Mouse (Mus musculus) spleen, adult 12 weeks (tissue): ENCODE measurements at regions not wholly inside any gene's neighbourhood (a gene's known extent, or its start where the extent isn't known, plus 50 kb on each side); places are given as distances from the start of the nearest gene placed in this dataset.

Source experiments
- DNase-seq: peaks from one replicate; pipeline ENCODE4 v3.0.0; 2022; ENCODE audit warnings: low spot score

- no peak for DNase-seq
Measured at GRCm38 (mm10) chr13:107389535-107390150, 367.7 kb upstream of the Kif2a start.

GRCm38 (mm10) chr13:107389074-107389473, 367.1 kb upstream of the Kif2a start:
- DNase-seq, result no peak

DNA sequence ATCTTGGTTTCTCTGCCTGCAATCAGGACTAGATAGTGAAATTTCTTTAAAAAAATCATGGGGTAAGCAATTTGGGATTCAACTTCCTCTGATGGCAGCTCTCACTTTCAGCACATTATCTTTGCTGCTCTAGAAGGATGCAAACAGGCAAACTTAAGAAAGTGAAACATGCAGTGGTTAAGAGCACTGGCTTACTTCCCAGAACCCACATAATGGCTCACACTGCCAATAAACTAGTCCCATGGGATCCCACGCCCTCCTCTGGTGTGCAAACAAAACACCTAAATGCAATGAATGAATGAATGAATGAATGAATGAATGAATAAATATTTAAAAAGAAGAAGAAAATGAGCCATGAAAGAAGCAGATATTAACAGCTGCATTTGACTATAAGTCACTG, 356.1 kb upstream of the Kif2a start:
- no peak for DNase-seq

DNA sequence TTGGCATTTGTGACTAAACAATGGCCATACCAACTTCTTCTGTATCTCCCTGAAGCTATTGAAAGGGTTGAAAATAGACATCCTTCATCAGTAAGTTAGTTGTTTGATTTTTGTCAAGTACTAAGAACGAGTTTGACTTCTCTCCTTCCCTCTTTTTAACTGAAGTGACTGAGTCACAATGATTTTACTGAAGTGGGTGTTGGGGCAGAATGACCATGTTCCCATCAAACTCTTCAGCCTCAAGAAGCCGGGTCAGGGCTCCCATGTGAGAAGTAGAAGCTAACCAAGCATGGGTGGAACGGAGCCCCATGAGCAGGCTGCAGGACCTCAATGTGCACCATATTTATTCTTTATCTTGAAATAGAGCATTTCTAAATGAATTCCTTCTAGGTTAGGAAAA, 350.7 kb upstream of the Kif2a start:
- no peak for DNase-seq

DNA sequence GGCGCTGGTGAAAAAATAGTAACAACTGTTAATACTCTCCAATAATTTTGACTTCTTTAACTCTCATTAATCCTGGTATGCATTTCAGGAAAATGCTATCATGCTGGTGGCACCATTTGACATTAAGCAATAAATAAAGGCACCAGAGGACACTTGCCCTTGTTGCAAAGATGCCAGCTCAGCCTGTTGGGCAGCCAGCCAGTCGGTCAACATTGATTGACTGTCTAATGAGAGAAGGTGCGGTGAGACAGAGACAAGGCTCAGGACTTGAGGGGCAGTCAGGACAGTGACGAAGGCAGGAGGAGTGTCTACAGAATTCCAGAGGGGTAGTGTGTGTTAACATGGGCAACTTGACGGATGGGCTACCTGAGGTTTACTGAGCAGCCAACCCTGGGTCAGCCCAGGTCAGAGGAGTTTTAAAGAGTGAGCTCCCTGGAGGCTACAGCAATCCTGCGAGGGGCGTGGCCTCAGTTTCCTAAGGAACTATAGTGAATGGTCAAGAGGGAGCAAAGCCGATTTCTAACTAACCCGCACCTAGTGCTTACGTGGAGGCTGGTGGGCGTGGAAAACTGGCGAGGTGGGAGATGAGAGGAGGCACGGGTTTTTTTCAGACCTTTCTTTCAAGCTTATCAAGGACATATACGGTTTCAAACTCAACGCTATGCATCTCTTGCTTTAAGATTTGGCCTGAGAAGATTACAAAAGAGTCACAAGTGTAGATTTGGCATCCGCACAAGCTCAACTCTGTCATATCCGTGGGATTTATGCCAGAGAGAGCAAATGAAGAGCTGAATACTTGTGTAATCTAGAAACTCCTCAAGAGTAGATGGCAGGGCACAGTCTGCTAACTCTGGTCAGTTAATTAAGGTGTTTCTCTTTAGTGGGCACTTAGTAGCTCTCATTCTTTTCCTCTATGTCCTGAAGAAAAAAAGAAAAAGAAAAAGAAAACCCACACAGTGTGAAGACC, 350.0 kb upstream of the Kif2a start:
- no peak for DNase-seq

GRCm38 (mm10) chr13:107367639-107368038, 345.7 kb upstream of the Kif2a start:
- no peak for DNase-seq

DNA sequence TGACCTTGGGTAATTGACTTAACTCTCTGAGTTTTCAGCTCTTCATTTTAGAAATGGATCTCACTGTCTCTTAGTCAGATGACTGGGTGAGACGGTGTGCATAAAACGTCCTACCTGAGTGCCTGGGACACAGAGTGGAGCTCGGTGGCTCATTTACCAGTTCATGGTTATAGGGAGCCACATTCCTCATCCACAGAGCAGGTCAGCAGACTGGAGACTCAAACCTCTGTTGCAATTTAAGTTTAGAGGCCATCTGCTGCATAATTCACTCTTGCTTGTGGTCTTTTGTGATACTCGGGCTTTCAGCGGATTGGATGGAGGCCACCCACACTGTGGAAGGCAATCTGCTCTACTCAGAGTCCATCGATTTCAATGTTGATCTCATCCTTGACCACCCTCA, 343.8 kb upstream of the Kif2a start:
- no peak for DNase-seq

DNA sequence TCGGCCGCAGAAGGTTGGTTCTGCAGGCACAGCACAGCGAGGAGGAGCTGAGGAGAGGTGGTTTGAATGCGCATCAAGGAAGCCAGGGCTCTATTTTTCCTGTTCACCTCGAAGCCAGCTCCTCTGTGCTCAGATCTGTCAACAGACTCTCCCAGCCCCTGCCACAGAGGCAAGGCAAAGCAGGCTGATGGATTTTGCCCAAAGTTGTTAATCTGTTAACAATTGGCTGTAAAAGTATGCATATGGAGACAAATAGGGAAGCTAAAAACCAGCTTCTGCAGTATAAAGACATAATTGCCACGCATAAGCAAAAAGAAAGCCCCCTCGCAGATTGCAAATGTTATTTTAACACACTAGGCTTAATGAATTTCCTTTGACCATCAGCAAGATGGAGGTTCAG, 343.3 kb upstream of the Kif2a start:
- no peak for DNase-seq

DNA sequence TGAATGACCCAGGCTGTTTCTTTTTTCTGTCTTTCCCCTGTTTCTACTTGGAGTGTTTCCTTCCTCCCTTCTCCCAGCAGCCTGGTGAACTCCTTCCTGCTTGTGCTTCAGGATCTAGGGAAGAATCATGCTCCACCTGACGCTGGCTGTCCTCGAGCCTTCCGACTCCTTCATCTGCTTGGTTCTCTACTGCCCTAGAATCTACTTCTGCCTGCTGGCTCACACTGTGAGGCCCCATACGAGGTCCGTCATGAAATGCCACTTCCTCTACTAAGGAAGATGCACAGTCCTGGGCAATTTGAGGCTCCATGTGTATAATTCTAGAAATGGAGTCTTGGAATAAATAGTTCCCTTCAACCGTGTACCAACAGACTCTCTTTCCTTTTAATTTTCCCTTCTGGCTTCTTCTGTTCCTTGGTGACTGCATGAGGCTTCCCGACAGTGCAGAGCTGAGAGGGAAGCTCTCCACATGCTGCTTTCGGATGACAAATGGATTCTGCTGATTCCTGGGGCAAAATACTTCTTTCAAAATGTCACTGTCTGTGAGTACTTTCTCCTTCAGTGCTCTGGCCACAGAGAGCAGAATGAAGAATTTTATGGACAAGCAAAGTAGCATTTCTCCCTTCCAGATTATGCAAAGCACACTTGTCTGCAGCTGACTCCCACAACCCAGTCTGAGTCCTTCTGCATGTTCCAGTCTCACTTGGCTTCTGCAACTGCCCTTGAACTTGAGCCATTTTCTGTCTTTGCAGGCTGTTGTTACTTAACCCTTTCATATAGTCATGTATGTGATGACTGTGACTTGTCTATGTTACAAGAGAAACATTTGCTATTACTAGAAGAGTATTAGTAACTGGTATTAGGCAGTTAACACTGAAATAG, 341.1 kb upstream of the Kif2a start:
- no peak for DNase-seq

- no peak for DNase-seq
Measured at GRCm38 (mm10) chr13:107340802-107341364, 319.0 kb upstream of the Kif2a start.

DNA sequence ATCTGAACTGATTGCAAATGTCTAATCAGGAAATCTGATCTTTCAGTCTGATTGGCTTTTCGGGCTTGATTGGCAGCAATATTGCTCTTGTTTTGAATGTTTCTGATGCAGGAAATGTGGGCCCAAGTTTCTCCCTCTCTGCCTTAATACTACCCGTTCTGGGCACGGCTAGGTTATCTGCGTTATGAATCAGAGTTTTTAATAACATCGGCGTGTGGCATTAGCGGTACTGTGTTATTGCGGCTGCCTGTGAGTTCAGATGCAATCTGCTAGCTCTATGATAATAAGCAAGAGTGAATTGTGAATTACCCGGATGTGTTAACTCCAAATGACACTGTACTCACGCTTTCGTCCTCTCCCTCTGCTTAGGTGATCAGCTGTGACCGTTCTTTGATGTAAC, 316.2 kb upstream of the Kif2a start:
- DNase-seq, result no peak

- no peak for DNase-seq
Measured at GRCm38 (mm10) chr13:107337111-107337510, 315.2 kb upstream of the Kif2a start.

GRCm38 (mm10) chr13:107329348-107329747, 307.4 kb upstream of the Kif2a start:
- no peak for DNase-seq

GRCm38 (mm10) chr13:107325707-107326495, 304.0 kb upstream of the Kif2a start:
- DNase-seq, result no peak

DNA sequence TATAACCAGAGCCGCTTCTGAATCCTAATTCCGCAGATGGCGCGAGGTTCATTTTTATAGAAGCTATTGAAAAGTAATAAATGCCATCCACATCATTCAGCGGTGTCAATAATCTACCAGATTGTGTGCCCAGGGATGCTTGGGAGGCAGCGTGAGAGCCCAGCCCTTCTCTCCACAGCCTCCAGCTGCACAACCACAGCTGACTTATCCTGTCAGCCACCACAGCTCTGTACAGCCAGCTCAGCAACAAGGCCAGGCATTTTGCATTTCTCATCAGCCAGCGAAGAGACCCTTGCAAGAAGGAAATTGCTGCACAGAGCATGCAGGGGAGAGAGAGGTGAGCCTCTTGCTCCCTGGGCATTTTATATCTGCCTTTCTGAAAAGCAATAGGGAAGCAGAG, 292.8 kb upstream of the Kif2a start:
- no peak for DNase-seq

DNA sequence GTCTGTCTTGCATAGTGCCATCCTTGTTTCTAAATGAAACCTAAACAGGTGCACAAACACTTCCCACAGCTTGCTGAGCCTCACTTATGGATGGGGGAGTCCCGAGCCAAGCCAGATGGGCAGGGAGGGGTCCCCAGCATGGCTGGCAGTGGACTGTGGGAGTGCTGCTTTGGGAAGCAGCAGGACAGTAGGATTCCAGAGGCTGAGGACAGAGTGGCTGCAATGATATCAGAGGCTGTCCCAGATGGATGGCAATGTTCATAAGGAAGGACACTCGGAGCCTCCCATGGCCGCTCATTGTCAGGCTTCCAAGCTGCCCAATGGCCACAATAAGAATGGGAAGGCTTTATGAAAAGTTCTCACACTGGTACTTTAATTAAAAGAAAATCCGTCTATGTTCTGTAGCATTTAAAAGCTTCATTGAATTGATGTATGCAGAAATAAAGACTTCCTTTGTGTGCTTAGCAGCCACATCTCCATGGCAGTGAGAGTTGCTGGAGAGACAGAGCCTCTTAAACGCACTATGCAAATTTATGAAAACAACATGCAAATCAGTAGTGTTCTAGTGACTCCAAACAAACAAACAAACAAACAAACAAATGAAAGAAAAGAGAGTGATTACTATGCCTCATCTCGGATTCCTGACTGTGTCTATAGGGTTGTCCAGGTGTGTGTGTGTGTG, 287.2 kb upstream of the Kif2a start:
- DNase-seq, result no peak

DNA sequence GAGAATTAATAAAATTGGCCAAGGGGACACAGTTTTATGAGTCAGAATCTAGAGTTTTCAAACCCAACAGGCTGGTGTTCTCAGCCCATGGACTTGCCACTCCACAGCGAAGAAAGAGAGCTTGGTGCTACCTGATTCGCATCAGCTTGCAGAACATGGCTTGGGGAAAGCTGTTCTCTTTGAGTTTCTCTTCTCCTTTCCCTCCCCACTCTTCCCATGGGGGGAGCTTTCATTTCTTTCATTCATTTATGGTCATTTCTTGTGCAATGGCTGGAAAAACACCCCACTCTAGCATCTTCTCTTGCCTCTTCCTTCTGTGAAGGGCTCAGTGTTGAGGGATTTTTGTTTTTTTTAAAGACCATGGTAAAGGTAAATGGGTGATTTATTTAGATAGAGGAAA, 286.5 kb upstream of the Kif2a start:
- no peak for DNase-seq

DNA sequence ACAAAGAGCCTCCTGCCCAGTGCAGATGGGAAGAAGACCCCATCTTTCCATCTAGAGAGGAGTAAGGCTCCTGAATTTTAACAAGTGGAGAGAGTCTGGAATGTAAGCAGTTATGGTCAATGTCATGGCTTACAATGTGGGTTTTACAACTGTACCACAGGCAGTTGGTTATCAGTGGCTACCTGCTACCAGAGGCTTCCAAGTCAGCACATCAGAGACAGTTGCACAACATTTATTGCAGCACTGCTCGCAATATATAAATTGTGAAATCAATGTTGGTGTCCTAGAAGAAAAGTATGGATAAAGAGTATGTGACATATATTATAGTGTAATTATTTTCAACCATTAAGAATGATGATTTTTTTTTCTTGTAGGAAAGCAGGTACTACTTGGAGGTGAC, 285.0 kb upstream of the Kif2a start:
- no peak for DNase-seq

DNA sequence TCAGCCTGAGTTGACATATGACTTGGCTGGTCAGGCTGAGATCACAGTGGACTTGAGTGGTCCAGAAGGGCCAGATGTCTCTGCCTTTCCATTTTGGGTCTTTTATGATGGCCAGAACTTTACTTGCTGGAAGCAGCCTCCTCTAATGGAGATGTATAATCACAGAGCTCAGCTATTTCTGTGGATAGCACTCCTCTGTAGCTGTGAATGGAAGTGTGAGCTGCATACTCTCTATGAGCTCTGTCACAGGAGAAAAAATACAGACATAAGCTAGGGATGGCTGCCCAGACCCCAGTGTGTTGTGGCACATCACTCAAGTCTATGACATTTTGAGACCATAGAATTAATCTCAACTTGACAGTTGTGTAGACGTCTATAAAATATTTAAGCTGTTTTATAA, 284.3 kb upstream of the Kif2a start:
- DNase-seq, result no peak

DNA sequence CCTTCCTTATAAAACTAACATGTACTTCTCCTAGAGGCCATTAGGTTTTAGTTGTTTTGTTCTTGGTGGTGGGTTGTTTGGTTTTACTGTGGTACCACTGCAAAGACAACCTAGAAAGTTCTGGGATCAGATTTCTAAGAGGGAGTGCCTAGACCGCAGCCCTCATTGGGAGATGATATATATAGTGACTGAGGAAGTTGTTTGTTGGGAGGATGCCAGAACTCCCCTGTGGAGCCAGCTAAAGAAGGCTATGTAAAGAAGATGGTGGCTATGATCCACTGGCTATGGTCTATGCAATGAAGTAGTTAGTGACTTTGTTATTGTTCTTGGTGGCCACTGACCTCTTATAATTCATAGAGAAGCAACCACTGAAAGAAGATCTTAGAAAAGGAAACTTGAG, 283.8 kb upstream of the Kif2a start:
- no peak for DNase-seq

DNA sequence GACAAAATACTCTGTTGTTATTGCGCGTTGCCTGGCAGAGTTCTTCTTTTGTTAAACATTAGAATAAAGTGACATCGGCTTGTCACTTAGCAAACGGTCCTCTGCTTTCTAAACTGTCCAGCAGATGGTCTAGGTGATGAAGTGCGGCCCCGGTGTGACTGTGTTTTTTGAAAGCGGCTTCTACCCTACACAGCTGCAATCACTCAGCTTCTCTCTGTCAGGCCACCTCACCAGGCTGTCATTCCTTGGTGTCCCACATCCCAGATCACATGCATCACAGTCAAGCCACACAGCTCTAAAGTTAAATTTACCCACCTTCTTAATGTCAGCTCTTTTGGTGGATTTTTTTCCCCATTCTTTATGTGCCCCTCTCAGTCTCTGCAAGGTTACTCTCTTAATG, 282.0 kb upstream of the Kif2a start:
- no peak for DNase-seq
